Mouse (Mus musculus): ENCODE results near the gene Grin2c. TPM values are rescaled to one million over a fixed set of nuclear protein-coding genes. Genes with fewer than 3 reads are reported as not detected.

The Grin2c gene
- polyA plus RNA-seq, 1 experiment from 2014 or later: not detected

DNA sequence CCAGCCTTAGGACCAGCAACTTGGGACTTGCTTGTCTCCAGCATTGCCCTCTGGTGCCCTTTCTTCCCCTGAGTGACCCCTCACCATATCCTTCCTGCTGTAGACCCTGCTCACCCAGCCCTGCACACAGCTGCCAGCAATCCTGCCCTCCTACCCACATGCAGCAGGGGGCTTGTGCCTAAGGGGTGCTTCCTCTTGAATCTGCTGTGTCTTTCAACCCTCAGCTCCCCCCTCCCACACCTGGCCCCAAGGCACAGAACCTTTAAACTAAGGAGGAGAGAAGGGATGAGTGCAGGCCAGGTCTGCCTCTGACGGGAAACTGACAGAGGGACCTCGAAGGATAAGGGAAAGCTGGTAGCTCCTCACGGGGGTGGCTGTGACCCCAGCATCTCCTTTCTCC lies 24.3 kb downstream of the Grin2c start:
- Histone ChIP-seq H3K4me3 (replicated peaks) (no peak overlapping the region), H3K27ac (replicated peaks) (no peak overlapping the region), H3K9me3 (replicated peaks) (no peaks in the 10 kb centered on the region), H3K27me3 (peaks cover 17% of the 10 kb centered on the region), H3K36me3 (peaks cover 10% of the 10 kb centered on the region; the same call in 1 of the 2 replicates), H3K9ac (no peak overlapping the region), H3K4me2 (replicated peaks) (no peak overlapping the region), H3K4me1 (no peaks in the 10 kb centered on the region; the same call in 1 of the 2 replicates)
- 59% methylated on average over 3 of the region's 3 CpGs for WGBS
- no peak for ATAC-seq (ENCODE audit: insufficient number of reproducible peaks, low FRiP score, low TSS enrichment, low read depth)

DNA sequence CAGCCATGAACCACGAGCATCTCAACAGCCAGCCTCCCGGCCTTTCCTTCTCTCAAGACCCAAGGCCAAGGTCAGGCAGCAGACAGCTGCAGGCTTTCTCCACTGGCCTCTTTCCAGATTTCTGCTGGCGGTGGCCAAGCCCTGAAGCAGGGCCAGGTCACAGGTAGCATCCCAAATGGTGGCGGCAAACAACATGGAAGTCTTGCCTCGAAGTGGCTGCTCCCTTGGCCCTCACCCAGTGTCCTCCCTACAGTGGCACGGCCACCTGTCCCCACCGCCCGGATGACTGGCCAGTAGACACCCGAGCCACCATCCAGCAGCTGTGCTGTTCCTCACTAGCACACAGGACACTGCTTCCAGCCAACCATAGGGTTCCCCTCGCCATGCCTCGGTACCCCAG lies 25.6 kb downstream of the Grin2c start:
- no peak for ATAC-seq (ENCODE audit: insufficient number of reproducible peaks, low FRiP score, low TSS enrichment, low read depth)
- peaks cover 10% of the 10 kb centered on the region; the same call in 1 of the 2 replicates for H3K36me3 ChIP-seq
- no peak overlapping the region for H3K27ac ChIP-seq (replicated peaks)
- no peak overlapping the region for H3K4me2 ChIP-seq (replicated peaks)
- 75% methylated on average over 11 of the region's 11 CpGs for WGBS
- no peaks in the 10 kb centered on the region for H3K9me3 ChIP-seq (replicated peaks)
- peaks cover 3% of the 10 kb centered on the region; the same call in 1 of the 2 replicates for H3K27me3 ChIP-seq
- no peak overlapping the region for H3K9ac ChIP-seq
- no peak overlapping the region for H3K4me3 ChIP-seq (replicated peaks)
- no peaks in the 10 kb centered on the region for H3K4me1 ChIP-seq

DNA sequence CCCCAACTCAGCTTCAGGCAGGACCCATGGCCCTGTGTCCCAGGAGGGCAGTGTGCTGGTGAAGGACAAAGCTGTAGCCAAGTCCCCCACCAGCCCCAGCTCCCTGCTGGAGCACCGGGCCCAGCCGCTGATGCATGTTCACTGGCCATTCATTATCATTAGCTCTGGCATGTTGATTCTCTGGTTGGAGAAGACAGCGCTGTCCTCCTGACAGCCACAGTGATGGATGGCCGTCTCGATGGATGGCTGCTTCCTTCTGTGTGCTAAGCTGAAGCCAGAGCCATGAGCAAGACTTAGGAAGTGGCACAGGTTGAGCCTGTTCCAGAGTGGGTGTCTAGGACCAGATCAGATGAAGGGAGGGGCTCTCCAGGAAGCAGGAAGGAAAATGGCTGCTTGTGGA lies 30.5 kb downstream of the Grin2c start:
- WGBS: 65% methylated on average over 5 of the region's 5 CpGs
- H3K9me3 ChIP-seq (replicated peaks): no peaks in the 10 kb centered on the region
- H3K9ac ChIP-seq: no peak overlapping the region
- H3K27ac ChIP-seq (replicated peaks): no peak overlapping the region
- H3K27me3 ChIP-seq: peaks cover 4% of the 10 kb centered on the region; the same call in 1 of the 2 replicates
- peaks cover 12% of the 10 kb centered on the region for H3K4me1 ChIP-seq
- no peak overlapping the region for H3K4me2 ChIP-seq (replicated peaks)
- H3K4me3 ChIP-seq (replicated peaks): no peak overlapping the region
- ATAC-seq (ENCODE audit: insufficient number of reproducible peaks, low FRiP score, low TSS enrichment, low read depth): no peak
- no peaks in the 10 kb centered on the region for H3K36me3 ChIP-seq

- WGBS: 79% methylated on average over 15 of the region's 15 CpGs
- no peak overlapping the region for H3K9ac ChIP-seq
- H3K4me2 ChIP-seq (replicated peaks): no peak overlapping the region
- no peak overlapping the region for H3K4me3 ChIP-seq (replicated peaks)
- H3K27ac ChIP-seq (replicated peaks): no peak overlapping the region
- peaks cover 5% of the 10 kb centered on the region; the same call in 1 of the 2 replicates for H3K27me3 ChIP-seq
- no peaks in the 10 kb centered on the region for H3K36me3 ChIP-seq
- no peaks in the 10 kb centered on the region for H3K9me3 ChIP-seq (replicated peaks)
- ATAC-seq (ENCODE audit: insufficient number of reproducible peaks, low FRiP score, low TSS enrichment, low read depth): no peak
- H3K4me1 ChIP-seq: peaks cover 16% of the 10 kb centered on the region
Observed at GRCm38 (mm10) chr11:115234320-115235044, 32.6 kb downstream of the Grin2c start.

- no peak for ATAC-seq (ENCODE audit: insufficient number of reproducible peaks, low FRiP score, low TSS enrichment, low read depth)
- no peaks in the 10 kb centered on the region for H3K36me3 ChIP-seq
- no peak overlapping the region for H3K4me3 ChIP-seq (replicated peaks)
- 62% methylated on average over 20 of the region's 20 CpGs for WGBS
- peaks cover 16% of the 10 kb centered on the region for H3K4me1 ChIP-seq
- peaks cover 10% of the 10 kb centered on the region; the same call in 1 of the 2 replicates for H3K27me3 ChIP-seq
- no peak overlapping the region for H3K27ac ChIP-seq (replicated peaks)
- H3K9ac ChIP-seq: no peak overlapping the region
- H3K4me2 ChIP-seq (replicated peaks): no peak overlapping the region
- no peaks in the 10 kb centered on the region for H3K9me3 ChIP-seq (replicated peaks)
Observed at GRCm38 (mm10) chr11:115233526-115234290, 33.3 kb downstream of the Grin2c start.

DNA sequence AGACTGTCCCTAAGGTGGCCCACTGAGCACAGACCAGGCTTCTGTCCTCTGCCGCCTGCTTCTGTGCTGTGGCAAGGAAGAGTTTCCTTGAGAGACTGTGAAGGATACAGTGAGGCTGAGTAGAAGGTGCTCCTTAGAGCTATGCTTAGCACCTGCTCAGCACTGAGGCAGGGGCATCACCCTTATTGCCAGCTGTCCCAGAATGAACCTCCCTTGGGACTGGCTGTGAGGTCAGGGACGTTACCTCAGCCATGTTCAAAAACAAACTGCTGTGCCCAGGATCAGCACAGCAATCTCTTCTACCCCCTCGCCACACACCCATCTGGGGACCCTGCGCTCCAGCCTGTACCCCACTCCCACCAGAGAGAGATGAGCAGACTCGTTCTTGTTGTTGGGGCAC lies 34.2 kb downstream of the Grin2c start:
- Histone ChIP-seq H3K27me3 (peaks cover 13% of the 10 kb centered on the region; the same call in 1 of the 2 replicates), H3K36me3 (no peaks in the 10 kb centered on the region), H3K4me2 (replicated peaks) (no peak overlapping the region), H3K9ac (no peak overlapping the region), H3K27ac (replicated peaks) (no peak overlapping the region), H3K4me3 (replicated peaks) (no peak overlapping the region), H3K4me1 (peaks cover 16% of the 10 kb centered on the region), H3K9me3 (replicated peaks) (no peaks in the 10 kb centered on the region)
- 75% methylated on average over 5 of the region's 5 CpGs for WGBS
- ATAC-seq (ENCODE audit: insufficient number of reproducible peaks, low FRiP score, low TSS enrichment, low read depth): no peak

DNA sequence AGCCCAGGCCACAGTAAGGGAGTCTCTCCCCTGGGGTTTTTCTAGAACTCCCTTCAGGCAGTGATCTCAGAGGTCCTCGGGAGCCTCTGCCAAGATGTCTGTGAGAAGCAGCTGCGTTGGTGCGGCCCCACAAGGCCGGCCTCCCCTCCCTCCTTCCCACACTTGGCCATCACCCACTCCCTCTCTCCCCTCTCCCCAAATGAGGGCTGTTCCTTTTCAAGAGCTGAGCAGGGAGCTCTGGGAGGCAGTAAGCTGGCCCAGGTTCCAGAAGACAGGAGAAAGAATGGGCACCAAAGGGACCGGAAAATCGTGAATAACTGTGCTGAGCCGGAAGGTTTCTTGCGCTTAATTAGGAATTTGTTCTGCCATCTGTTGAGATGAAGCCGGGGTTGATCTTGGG lies 35.1 kb downstream of the Grin2c start:
- WGBS: 33% methylated on average over 9 of the region's 9 CpGs
- no peak overlapping the region for H3K27ac ChIP-seq (replicated peaks)
- no peak overlapping the region for H3K4me2 ChIP-seq (replicated peaks)
- H3K27me3 ChIP-seq: peaks cover 13% of the 10 kb centered on the region; the same call in 1 of the 2 replicates
- no peak for ATAC-seq (ENCODE audit: insufficient number of reproducible peaks, low FRiP score, low TSS enrichment, low read depth)
- H3K9ac ChIP-seq: no peak overlapping the region
- peaks cover 20% of the 10 kb centered on the region for H3K4me1 ChIP-seq
- no peaks in the 10 kb centered on the region for H3K36me3 ChIP-seq
- H3K4me3 ChIP-seq (replicated peaks): no peak overlapping the region
- H3K9me3 ChIP-seq (replicated peaks): no peaks in the 10 kb centered on the region

- Histone ChIP-seq H3K36me3 (no peaks in the 10 kb centered on the region), H3K27me3 (peaks cover 13% of the 10 kb centered on the region; the same call in 1 of the 2 replicates), H3K9me3 (replicated peaks) (no peaks in the 10 kb centered on the region), H3K4me2 (replicated peaks) (no peak overlapping the region), H3K27ac (replicated peaks) (0 out of 2 replicates have a peak overlapping the region, but pooled peaks have one; percentile 17), H3K4me3 (replicated peaks) (no peak overlapping the region), H3K9ac (no peak overlapping the region), H3K4me1 (peaks cover 23% of the 10 kb centered on the region)
- WGBS: 42% methylated on average over 14 of the region's 14 CpGs
- ATAC-seq (ENCODE audit: insufficient number of reproducible peaks, low FRiP score, low TSS enrichment, low read depth): no peak
Observed at GRCm38 (mm10) chr11:115231168-115231915, 35.7 kb downstream of the Grin2c start.

DNA sequence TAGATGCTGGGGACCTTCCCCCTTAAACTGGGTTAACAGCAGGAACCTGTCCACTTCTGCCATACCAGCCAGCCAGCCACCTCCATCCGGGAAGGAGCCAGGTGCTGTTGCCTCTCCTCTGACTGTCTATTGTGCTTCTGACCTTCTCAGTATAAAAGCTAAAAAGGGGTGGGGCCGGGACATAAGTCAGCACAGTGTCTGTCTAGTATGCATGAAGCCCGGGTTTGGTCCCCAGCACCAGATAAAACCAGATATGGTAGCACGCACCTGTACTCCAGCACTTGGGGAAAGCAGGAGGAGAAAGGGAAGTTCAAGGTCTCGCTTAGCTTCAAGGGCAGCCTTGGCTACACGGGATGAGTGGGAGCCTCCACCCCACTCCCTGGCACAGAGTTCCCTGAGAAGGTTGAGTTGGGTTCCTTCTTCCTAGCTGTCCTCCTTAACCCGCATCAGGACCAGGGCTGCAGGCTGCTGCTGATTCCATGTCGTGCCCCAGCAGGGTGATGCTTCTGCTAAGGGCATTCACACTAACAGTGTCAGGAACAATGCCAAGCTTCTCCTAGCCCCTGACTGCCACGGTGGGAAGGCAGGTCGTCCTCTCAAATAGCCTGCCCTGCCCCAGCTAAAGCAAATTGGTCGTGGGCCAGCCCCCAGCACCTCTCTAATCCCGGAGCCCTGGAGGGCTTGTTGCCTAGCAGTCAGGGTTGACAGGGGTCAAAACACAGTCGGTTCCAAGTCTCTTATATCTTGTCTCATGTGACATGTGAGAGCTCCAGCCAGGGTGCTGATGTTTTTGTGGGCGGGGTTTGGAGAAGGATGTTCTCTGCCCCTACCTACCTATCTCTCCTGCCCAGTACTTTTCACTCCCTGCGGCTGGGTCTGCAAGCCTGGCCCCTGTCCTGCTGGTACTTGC lies 37.8 kb downstream of the Grin2c start:
- peaks cover 13% of the 10 kb centered on the region; the same call in 1 of the 2 replicates for H3K27me3 ChIP-seq
- H3K4me2 ChIP-seq (replicated peaks): no peak overlapping the region
- peaks cover 19% of the 10 kb centered on the region for H3K4me1 ChIP-seq
- no peak overlapping the region for H3K27ac ChIP-seq (replicated peaks)
- ATAC-seq (ENCODE audit: insufficient number of reproducible peaks, low FRiP score, low TSS enrichment, low read depth): no peak
- no peaks in the 10 kb centered on the region for H3K36me3 ChIP-seq
- no peak overlapping the region for H3K9ac ChIP-seq
- 48% methylated on average over 15 of the region's 15 CpGs for WGBS
- H3K4me3 ChIP-seq (replicated peaks): no peak overlapping the region
- H3K9me3 ChIP-seq (replicated peaks): no peaks in the 10 kb centered on the region

GRCm38 (mm10) chr11:115228430-115228829 lies 38.6 kb downstream of the Grin2c start:
- 67% methylated on average over 7 of the region's 7 CpGs for WGBS
- Histone ChIP-seq H3K4me1 (peaks cover 18% of the 10 kb centered on the region), H3K4me2 (replicated peaks) (no peak overlapping the region)

More at GRCm38 (mm10) chr11:115228430-115228829, 38.6 kb downstream of the Grin2c start:
- peaks cover 13% of the 10 kb centered on the region; the same call in 1 of the 2 replicates for H3K27me3 ChIP-seq
- no peaks in the 10 kb centered on the region for H3K36me3 ChIP-seq
- ATAC-seq (ENCODE audit: insufficient number of reproducible peaks, low FRiP score, low TSS enrichment, low read depth): no peak
- no peaks in the 10 kb centered on the region for H3K9me3 ChIP-seq (replicated peaks)
- H3K9ac ChIP-seq: no peak overlapping the region
- no peak overlapping the region for H3K4me3 ChIP-seq (replicated peaks)
- no peak overlapping the region for H3K27ac ChIP-seq (replicated peaks)

All from embryonic facial prominence, embryonic 15.5 days (tissue).